Mouse (Mus musculus) bone marrow macrophage, adult 2 months (primary cell): ENCODE measurements around the gene Mycl. TPM values are rescaled to one million over a fixed set of nuclear protein-coding genes. Genes with fewer than 3 reads are reported as not detected.

Source experiments
- H3K27ac ChIP-seq: 2 replicates; pipeline ENCODE4 v1.5.1; 2012; ENCODE audit warnings: low read depth, low read length; ENCODE audit not compliant: insufficient read depth
- H3K4me1 ChIP-seq: 2 replicates; pipeline ENCODE4 v1.6.1; 2012; ENCODE audit warnings: low read length; ENCODE audit not compliant: control insufficient read depth, insufficient read depth
- H3K4me3 ChIP-seq: 2 replicates; pipeline ENCODE4 v1.5.1; 2012; ENCODE audit warnings: mild to moderate bottlenecking, low read length, moderate library complexity; ENCODE audit not compliant: insufficient read depth
- CTCF ChIP-seq: IDR thresholded peaks from 2 replicates; pipeline ENCODE4 v1.5.1; 2012; ENCODE audit warnings: low read depth, mild to moderate bottlenecking, low read length, moderate library complexity
- POLR2A ChIP-seq: IDR thresholded peaks from 2 replicates; pipeline ENCODE4 v1.6.1; 2012; ENCODE audit warnings: mild to moderate bottlenecking, low read depth, low read length, borderline replicate concordance
- polyA plus RNA-seq: library from polyadenylated mRNA; stranded (reverse); fragments of >200 nt; gene quantifications from 2 replicates; pipeline ENCODE4 v1.2.4, GENCODE M21; 2012; ENCODE audit not compliant: missing spikeins, insufficient read depth, insufficient read length

The Mycl gene
- polyA plus RNA-seq, 1 experiment, result 0.29 TPM

DNA sequence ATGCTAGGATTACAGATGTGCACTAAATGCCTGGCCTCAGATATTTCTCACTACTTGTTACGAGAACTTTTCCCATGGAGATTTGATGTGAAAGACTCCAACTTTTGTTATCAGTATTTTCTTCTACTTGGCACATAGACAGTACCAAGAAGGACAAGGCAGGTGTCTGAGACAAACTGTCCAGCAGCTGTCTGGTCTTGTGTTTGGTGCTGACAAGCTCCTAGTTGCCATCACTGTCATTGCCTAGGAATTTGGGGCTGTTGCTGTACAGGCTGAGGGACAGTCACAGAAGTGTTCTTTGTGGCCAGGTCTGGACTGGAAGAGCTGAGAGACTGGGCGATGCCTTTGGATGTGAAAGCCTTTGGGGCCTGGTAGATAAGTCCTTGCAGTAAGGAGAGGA, 40.2 kb downstream of the Mycl start:
- H3K4me1 ChIP-seq, result peaks cover 3% of the 10 kb centered on the region
- H3K4me3 ChIP-seq, result no peak overlapping the region
- TF ChIP-seq POLR2A (no peak), CTCF (no peak)
- no peak overlapping the region for H3K27ac ChIP-seq

DNA sequence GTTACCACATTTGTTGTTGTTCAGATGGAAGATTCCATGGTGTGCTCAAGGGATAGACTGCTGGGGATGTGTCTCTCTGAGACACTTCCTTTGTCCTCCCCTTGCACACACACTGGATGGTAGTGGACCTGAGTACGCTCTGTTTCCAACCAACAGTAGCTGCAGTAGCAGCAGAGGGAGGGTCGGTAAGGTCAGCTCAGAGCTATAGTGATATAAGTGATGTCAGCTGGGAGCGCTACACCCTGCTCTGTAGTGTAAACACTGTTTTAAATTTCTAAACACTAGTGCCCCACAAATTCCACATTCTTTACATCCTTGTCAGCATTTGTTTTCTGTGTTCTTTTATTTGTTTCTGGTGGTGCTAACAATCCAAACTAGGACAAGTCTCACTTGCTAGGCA, 41.3 kb downstream of the Mycl start:
- no peak overlapping the region for H3K4me3 ChIP-seq
- peaks cover 3% of the 10 kb centered on the region for H3K4me1 ChIP-seq
- TF ChIP-seq POLR2A (no peak), CTCF (no peak)
- H3K27ac ChIP-seq, result no peak overlapping the region

DNA sequence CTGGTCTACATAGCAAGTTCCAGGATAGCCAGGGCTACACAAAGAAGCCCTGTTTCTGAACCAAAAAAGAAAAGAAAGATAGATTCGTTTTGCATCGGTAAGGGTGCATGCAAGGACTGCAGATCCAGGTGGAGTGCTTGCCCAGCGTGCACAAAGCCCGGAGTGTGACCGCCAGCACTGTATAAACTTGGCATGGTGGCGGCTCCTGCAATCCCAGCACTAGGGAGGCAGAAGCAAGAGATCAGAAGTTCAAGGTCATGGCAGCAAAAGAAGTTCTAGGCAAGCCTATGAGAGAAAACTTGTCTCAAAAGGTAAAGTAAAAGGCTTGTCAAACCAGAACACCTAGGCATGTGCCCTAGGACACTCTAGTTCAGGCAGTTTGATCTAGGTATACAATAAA, 45.7 kb downstream of the Mycl start:
- Histone ChIP-seq H3K27ac (no peak overlapping the region), H3K4me3 (no peak overlapping the region), H3K4me1 (peaks cover 14% of the 10 kb centered on the region)
- no peak for TF ChIP-seq CTCF

DNA sequence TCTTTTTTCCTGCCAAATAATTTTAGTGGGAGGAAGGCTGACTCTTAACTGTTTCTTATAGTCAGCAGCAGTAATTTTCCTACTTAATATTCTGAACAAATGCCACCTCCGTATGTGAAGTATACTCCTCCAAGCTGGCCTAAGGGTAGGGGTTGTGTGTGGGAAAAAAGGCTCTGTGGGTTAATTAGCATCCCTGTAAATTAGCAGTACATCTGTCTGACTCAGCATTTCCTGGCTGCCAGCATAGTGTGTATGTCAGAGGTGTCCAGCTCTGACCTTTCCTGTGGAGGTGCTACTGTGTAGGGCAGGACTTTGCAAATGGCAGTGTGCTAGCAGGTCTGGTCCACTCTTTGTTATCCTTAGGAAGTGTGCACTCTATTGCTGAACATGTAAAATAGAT, 48.4 kb downstream of the Mycl start:
- H3K4me3 ChIP-seq, result no peak overlapping the region
- no peak for TF ChIP-seq CTCF
- TF ChIP-seq POLR2A, result no peak
- peaks cover 16% of the 10 kb centered on the region for H3K4me1 ChIP-seq
- H3K27ac ChIP-seq, result no peak overlapping the region

DNA sequence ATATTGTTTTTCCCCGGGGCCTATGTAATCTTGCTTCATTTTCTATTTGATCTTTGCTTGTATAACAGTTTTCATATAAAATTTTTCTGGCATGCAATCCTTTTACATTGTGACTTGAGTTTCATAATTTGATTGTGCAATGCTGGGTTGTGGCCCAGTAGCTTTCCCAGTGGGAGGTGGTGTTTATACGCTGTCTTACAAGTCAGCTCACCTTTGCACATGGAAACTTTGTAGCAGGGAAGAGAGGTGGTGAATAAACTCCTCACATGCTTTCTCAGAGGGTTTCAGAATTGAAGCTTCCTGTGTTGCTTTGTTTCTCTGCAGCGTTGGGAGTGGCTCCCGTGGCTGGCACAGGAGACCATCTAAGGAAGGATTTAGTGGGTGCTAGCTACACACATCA, 49.4 kb downstream of the Mycl start:
- Histone ChIP-seq H3K27ac (no peak overlapping the region), H3K4me3 (no peak overlapping the region), H3K4me1 (peaks cover 25% of the 10 kb centered on the region)
- no peak for TF ChIP-seq POLR2A
- TF ChIP-seq CTCF, result no peak

DNA sequence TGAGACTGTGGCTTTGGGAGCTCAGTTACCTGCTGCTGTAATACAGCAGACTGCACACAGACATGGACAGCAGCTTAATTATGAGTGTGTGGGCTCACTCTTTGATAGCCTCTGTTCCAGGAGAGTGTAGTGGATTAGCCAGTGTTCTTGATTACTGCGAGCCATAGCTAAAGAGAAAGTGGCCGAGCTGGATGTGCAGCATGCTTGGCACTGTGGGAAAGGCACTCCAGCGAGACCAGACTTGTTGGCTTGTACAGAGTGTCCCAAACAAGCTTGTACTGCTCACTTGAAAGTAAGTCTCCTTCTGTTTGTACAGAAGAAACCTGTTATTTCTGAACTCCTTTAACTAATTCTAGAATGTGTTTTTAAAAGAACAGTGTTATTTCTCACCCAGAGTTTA, 50.8 kb downstream of the Mycl start:
- Histone ChIP-seq H3K4me1 (peaks cover 37% of the 10 kb centered on the region), H3K27ac (no peak overlapping the region), H3K4me3 (no peak overlapping the region)
- TF ChIP-seq POLR2A, result no peak
- no peak for TF ChIP-seq CTCF

DNA sequence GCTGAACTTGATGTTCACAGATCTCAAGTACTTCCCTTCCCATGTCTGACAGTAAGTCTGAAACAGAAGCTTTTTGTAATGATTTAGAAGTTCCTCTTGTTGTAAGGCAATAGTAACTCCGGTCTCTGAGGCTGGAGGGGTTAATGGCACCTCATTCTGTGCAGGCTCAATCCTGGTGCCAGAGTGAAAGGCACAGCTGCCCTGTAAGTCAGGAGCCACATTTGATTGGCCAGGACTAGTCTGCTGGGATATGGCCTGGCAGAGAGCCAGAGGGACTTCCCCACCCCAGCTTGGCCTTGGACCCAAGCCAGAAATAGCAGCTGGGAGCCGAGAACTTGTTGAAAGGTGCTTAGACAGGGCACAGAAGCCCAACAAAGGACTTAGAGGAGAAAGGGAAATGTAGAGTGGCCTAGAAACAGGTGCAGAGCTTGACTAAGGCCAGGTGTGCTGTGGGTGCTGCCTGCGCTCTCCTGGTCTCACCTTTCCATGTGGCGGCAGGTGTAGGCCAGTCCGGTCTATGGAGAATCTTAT, 55.3 kb downstream of the Mycl start:
- no peak overlapping the region for H3K4me3 ChIP-seq
- H3K27ac ChIP-seq, result no peak overlapping the region
- TF ChIP-seq CTCF, result no peak
- no peak for TF ChIP-seq POLR2A
- H3K4me1 ChIP-seq, result peaks cover 24% of the 10 kb centered on the region

Other genes with a start within 250 kb of the Mycl start
- gene Ppt1, start 159.4 kb upstream of the Mycl start, polyA plus RNA-seq, result 152 and 158 TPM in 2 replicates
- 495 and 593 TPM in 2 replicates for gene Cap1, start 109.6 kb upstream of the Mycl start, polyA plus RNA-seq
- not detected in 2 replicates for gene Mfsd2a, start 34.5 kb upstream of the Mycl start, polyA plus RNA-seq
- gene Trit1, start 20.9 kb downstream of the Mycl start, polyA plus RNA-seq, result 11.0 and 12.5 TPM in 2 replicates
- gene Bmp8b, start 109.5 kb downstream of the Mycl start, polyA plus RNA-seq, result not detected in 2 replicates
- not detected in 2 replicates for gene Oxct2b, start 120.6 kb downstream of the Mycl start, polyA plus RNA-seq
- 20.5 and 20.7 TPM in 2 replicates for gene Ppie, start 144.3 kb downstream of the Mycl start, polyA plus RNA-seq
- gene Hpcal4, start 187.6 kb downstream of the Mycl start, polyA plus RNA-seq, result not detected in 2 replicates
- gene Nt5c1a, start 205.9 kb downstream of the Mycl start, polyA plus RNA-seq, result not detected in 2 replicates
- not detected in 2 replicates for gene Heyl, start 237.9 kb downstream of the Mycl start, polyA plus RNA-seq